Mouse (Mus musculus) limb, embryonic 12.5 days (tissue): ENCODE results near the gene Gpt2. TPM values are rescaled to one million over a fixed set of nuclear protein-coding genes. Genes with fewer than 3 reads are reported as not detected.
A peak's percentile ranks its signal among the peaks of the same experiment; 100 is the strongest.

Experiments used
- ATAC-seq: fragments of 200-750 bp; cut with Nextera tagmentation; 2 replicates; pipeline ENCODE4 v1.8.0; 2017; ENCODE audit warnings: low read depth, moderate TSS enrichment; ENCODE audit not compliant: insufficient number of reproducible peaks, insufficient read depth, low FRiP score, low TSS enrichment
- H3K27ac ChIP-seq: fragments of 300-500 bp; sonication (generic); 2 replicates; pipeline ENCODE4 v1.5.1; 2016; ENCODE audit warnings: mild to moderate bottlenecking, moderate library complexity
- H3K27me3 ChIP-seq: fragments of 300-500 bp; sonication (generic); 2 replicates; pipeline ENCODE4 v1.6.1; 2016; ENCODE audit warnings: mild to moderate bottlenecking, moderate library complexity
- H3K36me3 ChIP-seq: fragments of 300-500 bp; sonication (generic); 2 replicates; pipeline ENCODE4 v1.6.1; 2016; ENCODE audit warnings: mild to moderate bottlenecking, moderate library complexity
- H3K4me1 ChIP-seq: fragments of 300-500 bp; sonication (generic); replicated peaks from 2 replicates; pipeline ENCODE4 v1.6.1; 2016
- H3K4me2 ChIP-seq: fragments of 300-500 bp; sonication (generic); 2 replicates; pipeline ENCODE4 v1.6.1; 2016; ENCODE audit warnings: mild to moderate bottlenecking, moderate library complexity
- H3K4me3 ChIP-seq: fragments of 300-500 bp; sonication (generic); replicated peaks from 2 replicates; pipeline ENCODE4 v1.5.1; 2016; ENCODE audit warnings: mild to moderate bottlenecking
- H3K9ac ChIP-seq: fragments of 300-500 bp; sonication (generic); replicated peaks from 2 replicates; pipeline ENCODE4 v1.6.1; 2016; ENCODE audit warnings: mild to moderate bottlenecking, moderate library complexity
- H3K9me3 ChIP-seq: fragments of 300-500 bp; sonication (generic); 2 replicates; pipeline ENCODE4 v1.6.1; 2016; ENCODE audit warnings: mild to moderate bottlenecking, moderate library complexity
- WGBS: fragments of 180-500 bp; shearing (Covaris S2); methylation state at CpG from one replicate; pipeline ENCODE4 v1.1.7; 2016; 5-methylcytosine and 5-hydroxymethylcytosine counted together
- polyA plus RNA-seq: library from polyadenylated mRNA; unstranded; fragments of >200 nt; fragmentation: Nextera tagmentation; extraction: Ambion mirVana; gene quantifications from 2 replicates; pipeline ENCODE4 v1.2.1, GENCODE M21; 2016

The Gpt2 gene
- polyA plus RNA-seq, 1 experiment from 2014 or later, result 64.8 TPM

GRCm38 (mm10) chr8:85526105-85526504, 33.7 kb downstream of the Gpt2 start:
- Histone ChIP-seq H3K4me3 (no peak overlapping the region), H3K9ac (no peak overlapping the region), H3K4me1 (no peaks in the 10 kb centered on the region), H3K9me3 (no peaks in the 10 kb centered on the region; the same call in 1 of the 2 replicates), H3K36me3 (peaks cover 72% of the 10 kb centered on the region), H3K27me3 (no peaks in the 10 kb centered on the region), H3K27ac (no peak overlapping the region), H3K4me2 (no peak overlapping the region)
- 33% methylated on average over 6 of the region's 6 CpGs for WGBS
- ATAC-seq, result no peak

- WGBS, result 78% methylated on average over 3 of the region's 3 CpGs
Observed at GRCm38 (mm10) chr8:85528959-85529358, 36.6 kb downstream of the Gpt2 start.

GRCm38 (mm10) chr8:85530717-85531116, 38.3 kb downstream of the Gpt2 start:
- H3K4me3 ChIP-seq, result no peak overlapping the region
- H3K36me3 ChIP-seq, result peaks cover 45% of the 10 kb centered on the region
- H3K27ac ChIP-seq, result no peak overlapping the region
- H3K4me2 ChIP-seq, result no peak overlapping the region
- no peaks in the 10 kb centered on the region; the same call in 1 of the 2 replicates for H3K9me3 ChIP-seq
- H3K27me3 ChIP-seq, result no peaks in the 10 kb centered on the region
- ATAC-seq, result no peak
- 97% methylated on average over 1 of the region's 1 CpGs for WGBS
- H3K4me1 ChIP-seq, result no peaks in the 10 kb centered on the region
- H3K9ac ChIP-seq, result no peak overlapping the region

More at GRCm38 (mm10) chr8:85528959-85529358, 36.6 kb downstream of the Gpt2 start:
- no peak for ATAC-seq
- H3K9ac ChIP-seq, result no peak overlapping the region
- H3K4me2 ChIP-seq, result no peak overlapping the region
- no peaks in the 10 kb centered on the region for H3K4me1 ChIP-seq
- peaks cover 46% of the 10 kb centered on the region for H3K36me3 ChIP-seq
- H3K27ac ChIP-seq, result no peak overlapping the region
- no peaks in the 10 kb centered on the region; the same call in 1 of the 2 replicates for H3K9me3 ChIP-seq
- H3K4me3 ChIP-seq, result no peak overlapping the region
- no peaks in the 10 kb centered on the region for H3K27me3 ChIP-seq

GRCm38 (mm10) chr8:85531471-85531870, 39.1 kb downstream of the Gpt2 start:
- Histone ChIP-seq H3K36me3 (peaks cover 46% of the 10 kb centered on the region), H3K4me3 (no peak overlapping the region), H3K4me2 (no peak overlapping the region), H3K27me3 (no peaks in the 10 kb centered on the region), H3K27ac (no peak overlapping the region), H3K4me1 (no peaks in the 10 kb centered on the region), H3K9me3 (no peaks in the 10 kb centered on the region; the same call in 1 of the 2 replicates), H3K9ac (no peak overlapping the region)
- WGBS, result 79% methylated on average over 3 of the region's 3 CpGs
- ATAC-seq, result no peak

- H3K9me3 ChIP-seq, result no peaks in the 10 kb centered on the region; the same call in 1 of the 2 replicates
- H3K9ac ChIP-seq, result no peak overlapping the region
- H3K36me3 ChIP-seq, result peaks cover 51% of the 10 kb centered on the region
- H3K27ac ChIP-seq, result no peak overlapping the region
- no peak overlapping the region for H3K4me3 ChIP-seq
- WGBS, result 87% methylated on average over 4 of the region's 4 CpGs
- no peak overlapping the region for H3K4me2 ChIP-seq
- H3K27me3 ChIP-seq, result no peaks in the 10 kb centered on the region
- H3K4me1 ChIP-seq, result no peaks in the 10 kb centered on the region
- no peak for ATAC-seq
Observed at GRCm38 (mm10) chr8:85532843-85533242, 40.5 kb downstream of the Gpt2 start.

GRCm38 (mm10) chr8:85533434-85533833, 41.1 kb downstream of the Gpt2 start:
- no peaks in the 10 kb centered on the region for H3K27me3 ChIP-seq
- H3K4me1 ChIP-seq, result no peaks in the 10 kb centered on the region
- H3K9me3 ChIP-seq, result no peaks in the 10 kb centered on the region; the same call in 1 of the 2 replicates
- ATAC-seq, result no peak
- no peak overlapping the region for H3K4me3 ChIP-seq
- H3K4me2 ChIP-seq, result no peak overlapping the region
- 92% methylated on average over 2 of the region's 2 CpGs for WGBS
- H3K9ac ChIP-seq, result no peak overlapping the region
- H3K36me3 ChIP-seq, result peaks cover 57% of the 10 kb centered on the region
- H3K27ac ChIP-seq, result no peak overlapping the region

- WGBS, result 82% methylated on average over 1 of the region's 1 CpGs
- ATAC-seq, result no peak
- no peak overlapping the region for H3K9ac ChIP-seq
- no peaks in the 10 kb centered on the region; the same call in 1 of the 2 replicates for H3K9me3 ChIP-seq
- no peaks in the 10 kb centered on the region for H3K4me1 ChIP-seq
- H3K27me3 ChIP-seq, result no peaks in the 10 kb centered on the region
- H3K4me2 ChIP-seq, result no peak overlapping the region
- H3K4me3 ChIP-seq, result no peak overlapping the region
- no peak overlapping the region for H3K27ac ChIP-seq
- peaks cover 62% of the 10 kb centered on the region for H3K36me3 ChIP-seq
Observed at GRCm38 (mm10) chr8:85534163-85534562, 41.8 kb downstream of the Gpt2 start.

GRCm38 (mm10) chr8:85536332-85536731, 44.0 kb downstream of the Gpt2 start:
- Histone ChIP-seq H3K27ac (no peak overlapping the region), H3K4me2 (no peak overlapping the region), H3K4me3 (no peak overlapping the region), H3K27me3 (no peaks in the 10 kb centered on the region), H3K4me1 (no peaks in the 10 kb centered on the region), H3K9me3 (no peaks in the 10 kb centered on the region), H3K9ac (no peak overlapping the region), H3K36me3 (peaks cover 74% of the 10 kb centered on the region)
- no peak for ATAC-seq
- WGBS, result 94% methylated on average over 2 of the region's 2 CpGs

- no peak for ATAC-seq
- H3K27ac ChIP-seq, result no peak overlapping the region
- no peaks in the 10 kb centered on the region for H3K27me3 ChIP-seq
- H3K4me2 ChIP-seq, result no peak overlapping the region
- no peak overlapping the region for H3K9ac ChIP-seq
- H3K4me1 ChIP-seq, result peaks cover 3% of the 10 kb centered on the region; the same call in 1 of the 2 replicates
- peaks cover 61% of the 10 kb centered on the region for H3K36me3 ChIP-seq
- no peak overlapping the region for H3K4me3 ChIP-seq
- no peaks in the 10 kb centered on the region for H3K9me3 ChIP-seq
- WGBS, result 90% methylated on average over 1 of the region's 1 CpGs
Observed at GRCm38 (mm10) chr8:85551934-85552333, 59.6 kb downstream of the Gpt2 start.

GRCm38 (mm10) chr8:85554391-85555180, 62.2 kb downstream of the Gpt2 start:
- Histone ChIP-seq H3K27me3 (no peaks in the 10 kb centered on the region), H3K9ac (peak overlapping the region; percentile 95), H3K36me3 (peaks cover 34% of the 10 kb centered on the region), H3K4me1 (peaks cover 3% of the 10 kb centered on the region), H3K27ac (peak overlapping the region; percentile 88), H3K4me2 (peak overlapping the region; percentile 74), H3K4me3 (peak overlapping the region; percentile 84), H3K9me3 (no peaks in the 10 kb centered on the region)
- peak; percentile 92 for ATAC-seq
- WGBS, result under 1% methylated on average over 65 of the region's 66 CpGs

- Histone ChIP-seq H3K4me1 (peaks cover 3% of the 10 kb centered on the region), H3K9ac (peak within 1 kb of the TSS; percentile 95), H3K27me3 (no peaks in the 10 kb centered on the region), H3K4me2 (peak within 1 kb of the TSS; percentile 78), H3K36me3 (peaks cover 27% of the 10 kb centered on the region), H3K4me3 (peak within 1 kb of the TSS; percentile 84), H3K27ac (peak within 1 kb of the TSS; percentile 88), H3K9me3 (no peaks in the 10 kb centered on the region)
- under 1% methylated on average over 77 of the region's 77 CpGs for WGBS
- peak; percentile 85 for ATAC-seq
Observed at GRCm38 (mm10) chr8:85555181-85556145, 63.1 kb downstream of the Gpt2 start, which contains the start of gene Dnaja2. Dnaja2 (minus strand) TSS chr8:85555344.
